Mouse (Mus musculus) heart, embryonic 16.5 days (tissue): ENCODE measurements around the gene Fzd2. TPM values are rescaled to one million over a fixed set of nuclear protein-coding genes. Genes with fewer than 3 reads are reported as not detected.

ENCODE experiments used
- ATAC-seq: fragments of 200-750 bp; cut with Nextera tagmentation; replicated peaks from 2 replicates; pipeline ENCODE4 v1.8.0; 2017; ENCODE audit warnings: moderate number of reproducible peaks; ENCODE audit not compliant: insufficient read depth, low FRiP score; ENCODE audit errors: extremely low read depth
- H3K27ac ChIP-seq: fragments of 300-500 bp; sonication (generic); 2 replicates; pipeline ENCODE4 v1.5.1; 2014; ENCODE audit warnings: mild to moderate bottlenecking, low read length, control low read depth, moderate library complexity
- H3K27me3 ChIP-seq: fragments of 300-500 bp; sonication (generic); 2 replicates; pipeline ENCODE4 v1.6.1; 2014; ENCODE audit warnings: low read length, mixed read lengths; ENCODE audit not compliant: control insufficient read depth, insufficient read depth
- H3K36me3 ChIP-seq: fragments of 300-500 bp; sonication (generic); 2 replicates; pipeline ENCODE4 v1.6.1; 2014; ENCODE audit not compliant: control insufficient read depth, insufficient read depth
- H3K4me1 ChIP-seq: fragments of 300-500 bp; sonication (generic); 2 replicates; pipeline ENCODE4 v1.6.1; 2014; ENCODE audit warnings: low read length, mixed read lengths; ENCODE audit not compliant: control insufficient read depth, insufficient read depth
- H3K4me2 ChIP-seq: fragments of 300-500 bp; sonication (generic); 2 replicates; pipeline ENCODE4 v1.6.1; 2014; ENCODE audit warnings: low read depth, mild to moderate bottlenecking, control low read depth, low read length
- H3K4me3 ChIP-seq: fragments of 300-500 bp; sonication (generic); 2 replicates; pipeline ENCODE4 v1.5.1; 2014; ENCODE audit warnings: mild to moderate bottlenecking, control low read depth, low read length
- H3K9ac ChIP-seq: fragments of 300-500 bp; sonication (generic); 2 replicates; pipeline ENCODE4 v1.6.1; 2014; ENCODE audit warnings: low read length, control low read depth
- H3K9me3 ChIP-seq: fragments of 300-500 bp; sonication (generic); replicated peaks from 2 replicates; pipeline ENCODE4 v1.6.1; 2016; ENCODE audit warnings: low read length; ENCODE audit not compliant: control insufficient read depth
- WGBS: fragments of 180-500 bp; shearing (Covaris S2); extraction: QIAGEN DNeasy Blood & Tissue Kit; methylation state at CpG from one replicate; pipeline ENCODE4 v1.1.7; 2014; 5-methylcytosine and 5-hydroxymethylcytosine counted together
- polyA plus RNA-seq: library from polyadenylated mRNA; unstranded; fragments of >200 nt; fragmentation: Nextera tagmentation; extraction: Ambion mirVana; gene quantifications from 2 replicates; pipeline ENCODE4 v1.2.1, GENCODE M21; 2015

The Fzd2 gene
- polyA plus RNA-seq, 1 experiment from 2014 or later, result 12.4 TPM

GRCm38 (mm10) chr11:102566290-102566689, 37.9 kb upstream of the Fzd2 start:
- Histone ChIP-seq H3K9ac (no peak overlapping the region), H3K4me3 (no peak overlapping the region), H3K27ac (no peak overlapping the region), H3K4me2 (no peak overlapping the region), H3K36me3 (no peaks in the 10 kb centered on the region), H3K4me1 (0 out of 2 replicates have a peak, but pooled peaks cover 3% of the 10 kb centered on the region), H3K9me3 (no peaks in the 10 kb centered on the region), H3K27me3 (no peaks in the 10 kb centered on the region)
- no peak for ATAC-seq
- WGBS, result 97% methylated on average over 1 of the region's 1 CpGs

DNA sequence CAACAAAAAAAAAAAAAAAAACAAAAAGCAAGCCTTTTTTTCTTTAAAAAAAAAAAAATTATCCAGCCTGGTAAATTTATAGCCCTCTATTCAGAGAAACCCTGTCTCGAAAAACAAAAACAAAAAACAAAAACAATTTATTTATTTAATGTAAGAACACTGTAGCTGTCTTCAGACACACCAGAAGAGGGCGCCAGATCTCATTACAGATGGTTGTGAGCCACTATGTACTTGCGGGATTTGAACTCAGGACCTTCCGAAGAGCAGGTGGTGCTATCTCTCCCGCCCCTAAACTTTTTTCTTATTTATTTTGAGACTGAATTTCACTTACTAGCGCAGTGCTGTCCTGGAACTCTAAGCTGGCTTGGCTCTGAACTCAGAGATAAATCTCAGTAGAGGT, 37.0 kb upstream of the Fzd2 start:
- Histone ChIP-seq H3K4me3 (no peak overlapping the region), H3K27me3 (no peaks in the 10 kb centered on the region), H3K4me1 (0 out of 2 replicates have a peak, but pooled peaks cover 3% of the 10 kb centered on the region), H3K4me2 (no peak overlapping the region), H3K36me3 (no peaks in the 10 kb centered on the region), H3K9ac (no peak overlapping the region), H3K9me3 (no peaks in the 10 kb centered on the region), H3K27ac (no peak overlapping the region)
- no peak for ATAC-seq
- 83% methylated on average over 6 of the region's 6 CpGs for WGBS

DNA sequence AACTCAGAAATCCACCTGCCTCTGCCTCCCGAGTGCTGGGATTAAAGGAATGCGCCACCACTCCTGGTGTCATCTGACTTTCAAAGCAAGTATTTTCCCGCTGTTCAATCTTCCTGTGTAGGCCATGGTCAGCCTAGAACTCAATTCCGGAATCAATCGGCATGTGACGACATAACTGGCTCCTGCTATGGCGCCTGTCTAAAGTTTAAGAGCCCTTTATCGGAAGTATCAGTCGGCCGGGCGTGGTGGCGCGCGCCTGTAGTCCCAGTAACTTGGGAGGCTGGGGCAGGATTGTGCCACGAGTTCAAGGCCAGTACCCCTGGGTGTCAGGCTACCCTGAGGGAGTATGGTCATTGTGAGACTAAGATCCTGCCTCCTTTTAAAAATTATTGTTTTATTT, 36.5 kb upstream of the Fzd2 start:
- ATAC-seq, result no peak
- H3K9ac ChIP-seq, result no peak overlapping the region
- no peaks in the 10 kb centered on the region for H3K27me3 ChIP-seq
- no peak overlapping the region for H3K4me2 ChIP-seq
- 0 out of 2 replicates have a peak, but pooled peaks cover 3% of the 10 kb centered on the region for H3K4me1 ChIP-seq
- WGBS, result 94% methylated on average over 15 of the region's 15 CpGs
- H3K4me3 ChIP-seq, result no peak overlapping the region
- H3K9me3 ChIP-seq, result no peaks in the 10 kb centered on the region
- no peak overlapping the region for H3K27ac ChIP-seq
- no peaks in the 10 kb centered on the region for H3K36me3 ChIP-seq

- 73% methylated on average over 12 of the region's 12 CpGs for WGBS
- Histone ChIP-seq H3K27ac (no peak overlapping the region), H3K9ac (no peak overlapping the region), H3K4me3 (no peak overlapping the region), H3K4me2 (no peak overlapping the region), H3K27me3 (no peaks in the 10 kb centered on the region), H3K4me1 (0 out of 2 replicates have a peak, but pooled peaks cover 3% of the 10 kb centered on the region), H3K36me3 (no peaks in the 10 kb centered on the region), H3K9me3 (no peaks in the 10 kb centered on the region)
- no peak for ATAC-seq
Observed at GRCm38 (mm10) chr11:102568191-102568590, 36.0 kb upstream of the Fzd2 start.

DNA sequence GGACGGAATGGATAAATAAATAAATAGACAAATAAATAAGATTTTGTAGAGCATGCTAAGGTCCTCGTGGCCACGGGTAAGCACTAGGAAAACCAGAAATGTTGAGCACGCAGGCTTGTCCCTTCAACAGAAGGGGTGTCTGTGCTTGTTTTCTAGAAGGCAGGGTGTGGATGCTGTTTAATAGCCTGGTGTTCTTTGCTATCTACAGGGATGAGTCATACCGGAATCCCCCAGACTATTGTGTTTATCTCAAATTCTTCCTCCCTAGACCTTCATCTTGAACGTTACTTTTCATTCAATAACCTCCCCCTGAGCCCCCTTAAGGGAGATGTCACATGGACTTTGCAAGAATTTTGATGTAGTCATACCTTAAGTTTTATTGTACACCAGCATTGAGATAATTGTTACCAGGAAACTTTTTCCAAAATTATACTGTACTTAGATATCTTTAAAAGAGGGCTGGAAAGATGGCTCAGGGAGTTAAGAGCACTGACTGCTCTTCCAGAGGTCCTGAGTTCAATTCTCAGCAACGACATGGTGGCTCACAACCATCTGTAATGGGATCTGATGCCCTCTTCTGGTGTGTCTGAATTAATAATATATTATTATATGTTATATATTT, 35.3 kb upstream of the Fzd2 start:
- 64% methylated on average over 7 of the region's 7 CpGs for WGBS
- Histone ChIP-seq H3K9me3 (no peaks in the 10 kb centered on the region), H3K27me3 (no peaks in the 10 kb centered on the region), H3K4me3 (no peak overlapping the region), H3K36me3 (no peaks in the 10 kb centered on the region), H3K4me1 (0 out of 2 replicates have a peak, but pooled peaks cover 3% of the 10 kb centered on the region), H3K9ac (no peak overlapping the region), H3K27ac (no peak overlapping the region), H3K4me2 (no peak overlapping the region)
- ATAC-seq, result no peak

DNA sequence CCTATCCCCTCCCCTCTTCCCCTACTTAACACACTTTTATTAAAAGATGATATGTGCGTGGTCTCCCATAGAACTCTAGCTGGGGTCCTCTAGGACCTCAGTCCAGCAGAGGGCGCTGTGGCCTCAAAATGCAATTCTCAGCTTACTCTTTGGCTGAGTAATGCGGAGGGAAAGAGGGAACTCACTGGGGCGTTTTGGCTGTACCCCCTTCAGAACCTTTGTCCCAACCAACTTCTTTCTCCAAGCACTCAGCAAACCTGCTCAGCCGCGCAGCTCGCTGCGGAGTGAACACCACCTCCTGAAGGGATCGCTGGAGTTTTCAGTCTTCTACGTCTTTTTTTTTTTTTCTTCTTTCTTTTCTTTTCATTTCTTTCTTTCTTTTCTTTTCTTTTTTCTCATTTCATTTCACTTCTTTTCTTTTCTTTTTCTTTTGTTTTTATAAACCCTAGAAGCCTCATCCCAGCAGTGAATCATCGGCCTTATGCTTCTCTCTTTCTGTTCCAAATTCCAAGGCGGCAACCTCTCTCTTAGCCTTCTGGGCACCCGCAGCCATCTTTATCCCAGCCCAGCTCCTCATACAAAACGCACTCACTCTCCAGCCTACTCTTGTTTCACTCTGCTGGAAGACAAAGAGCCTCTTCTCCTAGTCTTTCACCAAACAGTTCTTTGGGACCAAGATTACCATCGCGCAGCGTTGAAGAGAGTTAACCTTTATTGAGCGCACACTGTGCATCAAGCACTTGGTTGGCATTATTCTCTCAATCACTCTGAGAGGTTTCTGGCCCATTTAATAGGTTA, 31.1 kb upstream of the Fzd2 start:
- no peak overlapping the region for H3K27ac ChIP-seq
- 15% methylated on average over 18 of the region's 18 CpGs for WGBS
- ATAC-seq, result 0 out of 2 replicates have a peak, but pooled peaks have one; percentile 69

GRCm38 (mm10) chr11:102575034-102575433, 29.2 kb upstream of the Fzd2 start:
- no peaks in the 10 kb centered on the region for H3K9me3 ChIP-seq
- WGBS, result 80% methylated on average over 1 of the region's 1 CpGs
- ATAC-seq, result no peak
- no peak overlapping the region for H3K27ac ChIP-seq
- no peaks in the 10 kb centered on the region for H3K36me3 ChIP-seq
- H3K4me1 ChIP-seq, result 0 out of 2 replicates have a peak, but pooled peaks cover 3% of the 10 kb centered on the region
- H3K4me2 ChIP-seq, result no peak overlapping the region
- H3K9ac ChIP-seq, result no peak overlapping the region
- no peaks in the 10 kb centered on the region for H3K27me3 ChIP-seq
- H3K4me3 ChIP-seq, result no peak overlapping the region

More for the DNA sequence above, 31.1 kb upstream of the Fzd2 start:
- no peaks in the 10 kb centered on the region for H3K27me3 ChIP-seq
- no peaks in the 10 kb centered on the region for H3K4me1 ChIP-seq
- H3K36me3 ChIP-seq, result no peaks in the 10 kb centered on the region
- H3K9ac ChIP-seq, result peak overlapping the region; percentile 77
- H3K9me3 ChIP-seq, result no peaks in the 10 kb centered on the region
- H3K4me2 ChIP-seq, result peak overlapping the region; percentile 84
- H3K4me3 ChIP-seq, result peak overlapping the region; percentile 62

- Histone ChIP-seq H3K27me3 (no peaks in the 10 kb centered on the region), H3K9ac (no peak overlapping the region), H3K4me2 (no peak overlapping the region), H3K9me3 (no peaks in the 10 kb centered on the region), H3K27ac (no peak overlapping the region), H3K4me1 (peaks cover 3% of the 10 kb centered on the region; the same call in 1 of the 2 replicates), H3K36me3 (no peaks in the 10 kb centered on the region), H3K4me3 (no peak overlapping the region)
- WGBS, result 33% methylated on average over 13 of the region's 13 CpGs
- ATAC-seq, result no peak
Observed at GRCm38 (mm10) chr11:102576050-102576754, 28.0 kb upstream of the Fzd2 start.
